Mouse (Mus musculus) thymus, postnatal 14 days (tissue): ENCODE measurements at regions not wholly inside any gene's neighbourhood (a gene's known extent, or its start where the extent isn't known, plus 50 kb on each side); places are given as distances from the start of the nearest gene placed in this dataset.

ENCODE experiments used
- DNase-seq: peaks from one replicate; pipeline ENCODE4 v3.0.0; 2021

GRCm38 (mm10) chr1:16007809-16008208 lies 85.3 kb downstream of the 4930444P10Rik start:
- no peak for DNase-seq

DNA sequence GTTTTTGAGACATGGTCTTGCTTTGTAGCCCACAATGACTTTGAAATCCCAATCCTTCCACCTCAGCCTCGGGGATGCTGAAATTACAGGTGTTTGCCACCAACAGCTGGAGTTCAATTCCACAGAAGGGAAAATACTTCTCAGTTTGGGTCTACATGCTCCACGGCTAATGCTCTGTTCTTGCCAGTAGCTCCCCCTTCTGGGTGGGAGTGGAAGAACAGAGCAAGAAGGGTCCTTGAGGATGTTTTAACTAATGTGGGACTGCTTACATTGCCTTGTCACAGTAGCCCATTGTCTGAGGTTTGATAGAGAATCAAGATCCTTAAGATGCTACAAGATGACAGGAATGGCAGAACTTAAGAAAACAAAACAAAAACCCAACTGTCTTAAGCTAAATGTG lies 86.2 kb downstream of the 4930444P10Rik start:
- DNase-seq = peak; percentile 5

- DNase-seq = no peak
Measured at GRCm38 (mm10) chr1:15997135-15997534, 96.0 kb downstream of the 4930444P10Rik start.

DNA sequence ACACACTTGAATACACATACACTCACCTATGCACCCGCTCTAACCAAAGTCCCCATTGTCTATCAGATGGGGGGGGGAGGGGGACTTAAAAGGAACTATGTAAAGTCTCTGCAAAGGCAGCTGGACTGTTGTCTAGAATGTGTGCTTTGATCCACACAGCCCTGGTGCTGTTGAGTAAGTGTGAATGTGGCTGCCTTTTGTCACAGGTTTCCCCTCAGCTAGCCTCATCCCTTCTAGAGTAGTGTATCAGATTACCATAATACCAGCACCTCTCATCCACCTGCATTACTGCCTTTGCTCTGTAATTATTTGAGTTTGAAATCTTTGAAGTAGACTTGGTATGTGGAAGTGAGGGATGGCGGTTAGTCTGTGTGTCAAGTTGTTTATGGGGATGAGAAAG lies 96.8 kb downstream of the 4930444P10Rik start:
- no peak for DNase-seq

- no peak for DNase-seq
Measured at GRCm38 (mm10) chr1:15993561-15994410, 99.3 kb downstream of the 4930444P10Rik start.

- DNase-seq = no peak
Measured at GRCm38 (mm10) chr1:15990982-15991381, 102.1 kb downstream of the 4930444P10Rik start.

GRCm38 (mm10) chr1:15985579-15985978 lies 107.5 kb downstream of the 4930444P10Rik start:
- no peak for DNase-seq

- DNase-seq = no peak
Measured at GRCm38 (mm10) chr1:15979333-15979732, 113.8 kb downstream of the 4930444P10Rik start.

- DNase-seq = no peak
Measured at GRCm38 (mm10) chr1:15959578-15959977, 133.5 kb downstream of the 4930444P10Rik start.

DNA sequence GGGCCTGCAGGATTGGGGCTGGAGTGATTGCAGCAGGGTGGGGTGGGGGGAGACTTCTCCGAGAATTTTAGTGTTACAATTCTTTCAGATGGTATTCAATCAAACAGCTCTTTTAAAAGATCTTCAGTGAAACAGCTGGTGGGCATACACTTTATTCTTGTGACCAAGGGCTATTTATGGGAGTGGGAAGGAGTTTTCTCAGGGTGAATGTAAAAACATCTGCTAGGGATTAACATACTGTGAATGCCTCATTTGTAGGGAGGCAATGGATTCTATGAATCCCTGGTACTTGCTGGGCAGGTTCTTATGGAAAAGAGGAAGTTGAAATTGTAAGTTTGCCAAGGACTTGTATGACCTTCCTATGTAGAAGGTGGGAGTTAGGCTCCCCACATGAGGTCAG lies 134.5 kb downstream of the 4930444P10Rik start:
- DNase-seq = no peak

DNA sequence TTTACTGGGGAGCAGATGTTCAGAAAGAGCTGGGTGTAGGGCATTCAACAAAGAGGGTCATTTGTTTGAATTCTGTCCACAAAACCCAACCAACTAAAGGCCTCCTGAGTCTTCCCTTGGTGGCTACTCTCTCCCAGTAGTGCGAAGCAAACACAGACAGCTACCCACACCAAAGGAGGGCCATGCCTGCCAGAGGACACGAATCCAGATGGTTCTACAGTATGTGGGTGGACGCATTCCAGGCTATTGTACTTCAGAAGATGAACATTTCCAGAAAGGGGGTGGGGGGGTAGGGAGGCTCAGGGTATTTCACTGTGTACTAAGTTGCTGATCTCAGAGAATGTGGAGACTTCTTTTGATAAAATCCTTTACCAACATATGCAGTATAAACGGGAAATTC lies 149.5 kb downstream of the 4930444P10Rik start:
- DNase-seq = no peak

DNA sequence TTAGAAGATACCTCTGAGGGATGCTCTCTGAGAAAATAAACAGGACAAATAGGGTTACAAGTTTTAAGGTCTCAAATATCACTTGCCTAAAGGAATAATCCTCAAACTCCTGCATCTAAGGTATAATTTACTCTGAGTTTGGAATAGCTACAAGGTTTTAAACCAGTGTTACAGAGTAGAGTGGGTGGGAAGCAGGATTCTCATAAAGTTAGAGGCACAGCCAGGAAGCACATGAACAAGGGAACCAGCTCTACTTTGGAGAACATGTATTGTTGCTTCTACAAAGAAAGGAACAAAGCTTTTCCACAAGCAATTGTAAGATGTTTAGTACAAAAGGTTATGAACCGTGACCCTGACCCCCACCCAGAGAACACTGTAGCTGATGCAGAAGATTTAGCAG lies 150.1 kb downstream of the 4930444P10Rik start:
- DNase-seq = no peak
